Mouse (Mus musculus): ENCODE results near the gene Sdsl.
A peak's percentile ranks its signal among the peaks of the same experiment; 100 is the strongest.

Sdsl gene

GRCm38 (mm10) chr5:120456841-120457554, 15.6 kb downstream of the Sdsl start:
- DNase-seq (ENCODE audit: low read depth, low spot score): no peak

GRCm38 (mm10) chr5:120456253-120456652, 16.4 kb downstream of the Sdsl start:
- DNase-seq (ENCODE audit: low read depth, low spot score): no peak

- DNase-seq (ENCODE audit: low read depth, low spot score): no peak
These were observed 17.8 kb downstream of the Sdsl start for GRCm38 (mm10) chr5:120454756-120455337.

- no peak for DNase-seq (ENCODE audit: low read depth, low spot score)
These were observed 25.3 kb downstream of the Sdsl start for GRCm38 (mm10) chr5:120447305-120447704.

- DNase-seq (ENCODE audit: low read depth, low spot score): peak; percentile 96
These were observed 31.9 kb downstream of the Sdsl start for GRCm38 (mm10) chr5:120440733-120441132.

GRCm38 (mm10) chr5:120439887-120440670, 32.5 kb downstream of the Sdsl start:
- no peak for DNase-seq (ENCODE audit: low read depth, low spot score)

GRCm38 (mm10) chr5:120438991-120439710, 33.5 kb downstream of the Sdsl start:
- DNase-seq (ENCODE audit: low read depth, low spot score): no peak

- no peak for DNase-seq (ENCODE audit: low read depth, low spot score)
These were observed 34.1 kb downstream of the Sdsl start for GRCm38 (mm10) chr5:120438469-120438868.

- DNase-seq (ENCODE audit: low read depth, low spot score): no peak
These were observed 34.6 kb downstream of the Sdsl start for GRCm38 (mm10) chr5:120437986-120438385.

- DNase-seq (ENCODE audit: low read depth, low spot score): no peak
These were observed 35.1 kb downstream of the Sdsl start for GRCm38 (mm10) chr5:120437539-120437938.

GRCm38 (mm10) chr5:120436885-120437495, 35.6 kb downstream of the Sdsl start:
- DNase-seq (ENCODE audit: low read depth, low spot score): no peak

- DNase-seq (ENCODE audit: low read depth, low spot score): no peak
These were observed 36.7 kb downstream of the Sdsl start for GRCm38 (mm10) chr5:120435731-120436501.

GRCm38 (mm10) chr5:120435006-120435681, 37.5 kb downstream of the Sdsl start:
- DNase-seq (ENCODE audit: low read depth, low spot score): no peak

- DNase-seq (ENCODE audit: low read depth, low spot score): no peak
These were observed 38.3 kb downstream of the Sdsl start for GRCm38 (mm10) chr5:120434231-120434735.

- DNase-seq (ENCODE audit: low read depth, low spot score): no peak
These were observed 39.4 kb downstream of the Sdsl start for GRCm38 (mm10) chr5:120433135-120433760.

GRCm38 (mm10) chr5:120432486-120433015, 40.1 kb downstream of the Sdsl start:
- no peak for DNase-seq (ENCODE audit: low read depth, low spot score)

GRCm38 (mm10) chr5:120431649-120432485, 40.7 kb downstream of the Sdsl start, which contains the start of gene Lhx5:
Gene Lhx5, plus strand, starts transcription at chr5:120431699.
- DNase-seq (ENCODE audit: low read depth, low spot score): no peak

- DNase-seq (ENCODE audit: low read depth, low spot score): no peak
These were observed 41.5 kb downstream of the Sdsl start for GRCm38 (mm10) chr5:120431001-120431583.
